Mouse (Mus musculus): Measurements from ENCODE around the gene 0610040J01Rik. TPM values are rescaled to one million over a fixed set of nuclear protein-coding genes. Genes with fewer than 3 reads are reported as not detected.

The 0610040J01Rik gene
- polyA plus RNA-seq, 1 experiment from 2014 or later, result 2.7 TPM

DNA sequence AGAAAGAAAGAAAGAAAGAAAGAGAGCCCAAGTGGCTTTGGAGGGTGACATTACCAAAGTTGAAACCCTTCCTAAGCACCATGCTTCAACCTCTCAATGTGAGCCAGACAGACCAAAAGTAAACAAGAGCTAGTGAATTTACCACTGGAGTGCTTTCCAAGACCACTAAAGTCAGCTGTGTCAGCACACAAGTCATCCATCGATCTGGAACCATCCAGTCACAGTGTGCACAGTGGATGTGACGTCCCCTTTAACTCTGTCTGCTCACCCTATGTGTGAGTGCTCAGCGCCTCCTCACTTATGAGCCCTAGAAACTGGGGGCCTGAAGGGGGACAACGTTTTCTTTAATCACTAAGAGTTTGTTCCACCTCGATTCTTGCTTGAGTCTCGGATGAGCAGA, 7.4 kb downstream of the 0610040J01Rik start:
- H3K27me3 ChIP-seq (replicated peaks), result no peaks in the 10 kb centered on the region
- H3K4me3 ChIP-seq, result no peak overlapping the region
- no peaks in the 10 kb centered on the region for H3K4me1 ChIP-seq
- ATAC-seq (replicated peaks), result no peak
- no peak overlapping the region for H3K27ac ChIP-seq
- H3K9ac ChIP-seq, result no peak overlapping the region
- H3K9me3 ChIP-seq, result no peaks in the 10 kb centered on the region
- no peaks in the 10 kb centered on the region for H3K36me3 ChIP-seq (replicated peaks)
- H3K4me2 ChIP-seq, result no peak overlapping the region
- 82% methylated on average over 6 of the region's 6 CpGs for WGBS

DNA sequence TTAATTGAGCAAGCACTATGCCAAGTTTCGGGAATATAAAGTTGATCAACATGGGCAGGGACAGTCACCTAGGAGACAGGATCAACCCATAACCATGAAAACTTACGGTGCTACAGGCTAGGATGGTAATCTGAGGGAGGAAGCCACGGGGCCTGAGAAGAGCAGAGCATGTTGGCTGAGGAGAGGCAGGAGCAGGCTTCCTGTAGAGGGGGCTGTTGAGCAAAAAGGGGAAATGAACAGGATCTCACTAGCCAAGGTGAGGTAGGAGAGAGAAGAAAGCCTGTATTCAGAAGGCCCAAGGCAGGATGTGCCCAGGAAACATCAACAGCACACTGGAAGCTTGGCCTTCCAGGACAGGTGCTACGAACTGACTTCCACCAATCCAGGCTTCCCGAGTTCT, 9.0 kb downstream of the 0610040J01Rik start:
- no peak overlapping the region for H3K4me2 ChIP-seq
- H3K9ac ChIP-seq, result no peak overlapping the region
- no peak overlapping the region for H3K27ac ChIP-seq
- no peaks in the 10 kb centered on the region for H3K9me3 ChIP-seq
- no peaks in the 10 kb centered on the region for H3K27me3 ChIP-seq (replicated peaks)
- no peak for ATAC-seq (replicated peaks)
- H3K4me1 ChIP-seq, result no peaks in the 10 kb centered on the region
- H3K36me3 ChIP-seq (replicated peaks), result no peaks in the 10 kb centered on the region
- WGBS, result 90% methylated on average over 5 of the region's 5 CpGs
- no peak overlapping the region for H3K4me3 ChIP-seq

DNA sequence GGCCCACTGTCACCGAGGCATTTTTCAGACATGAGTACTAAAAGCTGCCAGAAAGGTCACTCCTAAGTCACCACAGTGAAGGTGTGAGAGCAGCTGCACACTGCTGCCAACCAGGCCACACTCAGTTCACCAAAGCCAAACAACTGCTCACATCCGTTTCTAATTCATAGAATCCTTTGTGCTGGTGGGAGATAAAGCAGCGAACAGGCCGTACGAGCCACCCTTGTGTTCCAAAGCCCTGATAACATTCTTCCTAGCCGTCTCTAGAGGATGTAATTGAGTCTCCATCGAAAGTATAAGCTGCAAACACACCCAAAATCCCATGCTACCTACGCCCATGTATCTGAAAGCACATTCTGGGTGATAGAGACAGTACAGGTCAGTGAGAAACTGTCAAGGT, 9.7 kb downstream of the 0610040J01Rik start:
- no peaks in the 10 kb centered on the region for H3K36me3 ChIP-seq (replicated peaks)
- no peak overlapping the region for H3K9ac ChIP-seq
- H3K27ac ChIP-seq, result no peak overlapping the region
- no peak overlapping the region for H3K4me3 ChIP-seq
- WGBS, result 81% methylated on average over 8 of the region's 8 CpGs
- no peak overlapping the region for H3K4me2 ChIP-seq
- no peak for ATAC-seq (replicated peaks)
- no peaks in the 10 kb centered on the region for H3K27me3 ChIP-seq (replicated peaks)
- no peaks in the 10 kb centered on the region for H3K4me1 ChIP-seq
- no peaks in the 10 kb centered on the region for H3K9me3 ChIP-seq

DNA sequence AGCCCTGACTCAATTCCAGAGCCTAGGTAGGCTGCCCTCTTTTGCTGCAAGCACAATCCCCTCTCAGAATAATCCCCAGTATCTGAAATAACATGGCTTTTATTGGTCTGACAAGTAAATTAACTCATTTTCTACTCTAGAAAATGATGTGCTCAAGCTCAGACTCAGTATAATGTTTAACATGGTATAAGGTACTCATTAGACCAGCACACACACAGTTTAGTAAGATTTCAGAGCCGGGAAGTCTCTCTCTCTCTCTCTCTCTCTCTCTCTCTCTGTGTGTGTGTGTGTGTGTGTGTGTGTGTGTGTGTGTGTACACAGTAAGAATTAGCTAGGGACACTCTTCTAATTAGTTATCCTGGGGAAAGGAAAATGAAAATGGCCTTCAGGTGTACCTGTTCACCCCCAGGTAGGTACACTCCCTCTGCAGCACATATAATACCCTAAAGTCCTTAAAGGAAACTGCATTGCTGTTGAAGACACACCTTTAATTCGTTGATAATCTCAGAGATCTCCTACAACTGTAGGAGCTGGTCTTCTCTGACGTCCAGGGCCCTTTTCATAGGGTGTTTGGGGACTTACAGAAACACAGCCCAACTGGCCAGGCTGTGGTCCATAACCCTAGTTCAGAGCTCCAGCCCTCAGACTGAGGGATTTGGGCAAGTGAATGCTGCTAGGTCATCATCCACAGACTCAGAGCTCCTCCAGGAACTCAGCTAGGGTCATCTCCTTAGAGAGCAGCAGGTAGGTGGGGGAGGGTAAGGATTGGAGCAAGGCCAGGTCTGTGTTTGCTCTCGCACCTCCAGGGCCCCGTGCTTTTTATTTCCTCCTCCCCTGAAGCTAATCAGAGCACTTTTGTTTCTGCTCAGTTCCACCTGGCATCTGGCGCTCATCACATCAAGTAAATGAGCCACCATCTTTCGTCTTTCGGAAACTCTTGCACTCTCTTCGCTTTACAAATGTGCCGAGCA, 11.5 kb downstream of the 0610040J01Rik start:
- no peak overlapping the region for H3K27ac ChIP-seq
- 83% methylated on average over 10 of the region's 10 CpGs for WGBS
- no peaks in the 10 kb centered on the region for H3K27me3 ChIP-seq (replicated peaks)
- no peaks in the 10 kb centered on the region for H3K36me3 ChIP-seq (replicated peaks)
- no peak overlapping the region for H3K4me3 ChIP-seq
- H3K9me3 ChIP-seq, result no peaks in the 10 kb centered on the region
- H3K4me2 ChIP-seq, result no peak overlapping the region
- no peaks in the 10 kb centered on the region for H3K4me1 ChIP-seq
- no peak for ATAC-seq (replicated peaks)
- no peak overlapping the region for H3K9ac ChIP-seq

DNA sequence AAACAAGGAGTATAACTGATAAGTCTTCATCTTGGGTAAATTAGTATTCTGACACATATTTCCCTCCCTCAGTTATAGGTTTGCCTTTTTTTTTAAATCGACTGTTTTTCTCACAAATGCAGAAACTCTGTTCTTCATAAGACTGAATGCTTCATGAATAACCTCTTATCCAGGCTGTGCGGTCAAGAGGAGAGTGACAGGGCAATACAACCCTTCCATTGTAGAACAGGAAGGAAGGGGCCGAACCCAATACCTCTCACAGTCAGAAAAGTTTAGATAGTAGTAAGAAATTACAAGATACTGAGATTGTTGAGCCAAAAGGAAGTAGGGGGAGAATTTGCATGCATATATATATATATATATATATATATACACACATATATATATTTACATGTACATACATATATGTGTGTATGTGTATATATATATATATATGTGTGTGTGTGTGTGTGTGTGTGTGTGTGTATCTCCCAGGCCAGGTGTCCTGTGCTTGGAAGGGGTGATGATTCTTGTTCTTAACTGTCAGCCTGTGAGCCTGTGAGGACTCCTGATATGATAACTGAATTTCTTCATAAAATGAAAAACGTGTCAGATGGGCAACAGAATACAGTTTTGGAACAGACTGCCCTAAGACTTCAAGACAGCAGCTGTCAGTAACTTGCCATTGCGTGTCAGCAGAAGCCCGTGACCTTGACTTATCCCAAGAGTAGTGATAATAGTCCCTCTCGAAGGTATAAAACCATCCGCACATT, 12.6 kb downstream of the 0610040J01Rik start:
- Histone ChIP-seq H3K4me3 (no peak overlapping the region), H3K4me1 (no peaks in the 10 kb centered on the region), H3K36me3 (replicated peaks) (no peaks in the 10 kb centered on the region), H3K9me3 (no peaks in the 10 kb centered on the region), H3K27ac (no peak overlapping the region), H3K9ac (no peak overlapping the region), H3K4me2 (no peak overlapping the region), H3K27me3 (replicated peaks) (no peaks in the 10 kb centered on the region)
- ATAC-seq (replicated peaks), result no peak
- 85% methylated on average over 8 of the region's 8 CpGs for WGBS

DNA sequence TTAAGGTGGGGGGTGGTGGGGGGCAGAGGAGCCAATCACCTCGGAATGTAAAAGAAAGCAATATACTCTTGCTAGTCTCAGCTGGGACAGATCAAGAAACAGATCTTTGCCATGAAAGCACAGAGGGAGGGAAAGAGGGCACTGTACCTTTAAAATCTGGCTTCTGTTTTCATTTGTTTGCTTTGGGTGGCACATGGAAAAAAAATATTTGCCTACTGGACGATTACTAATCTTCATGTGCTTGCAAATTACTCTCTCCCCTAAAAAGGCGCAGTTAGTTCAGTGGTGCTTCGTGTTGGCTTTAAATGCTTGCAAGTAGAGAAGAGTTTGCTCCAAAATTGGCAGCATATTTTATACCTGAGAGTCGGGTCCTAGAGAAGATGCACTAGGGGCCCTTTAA, 13.7 kb downstream of the 0610040J01Rik start:
- Histone ChIP-seq H3K27ac (no peak overlapping the region), H3K36me3 (replicated peaks) (no peaks in the 10 kb centered on the region), H3K4me1 (no peaks in the 10 kb centered on the region), H3K27me3 (replicated peaks) (no peaks in the 10 kb centered on the region), H3K9ac (no peak overlapping the region), H3K4me2 (no peak overlapping the region), H3K9me3 (no peaks in the 10 kb centered on the region), H3K4me3 (no peak overlapping the region)
- no peak for ATAC-seq (replicated peaks)
- 83% methylated on average over 5 of the region's 5 CpGs for WGBS

DNA sequence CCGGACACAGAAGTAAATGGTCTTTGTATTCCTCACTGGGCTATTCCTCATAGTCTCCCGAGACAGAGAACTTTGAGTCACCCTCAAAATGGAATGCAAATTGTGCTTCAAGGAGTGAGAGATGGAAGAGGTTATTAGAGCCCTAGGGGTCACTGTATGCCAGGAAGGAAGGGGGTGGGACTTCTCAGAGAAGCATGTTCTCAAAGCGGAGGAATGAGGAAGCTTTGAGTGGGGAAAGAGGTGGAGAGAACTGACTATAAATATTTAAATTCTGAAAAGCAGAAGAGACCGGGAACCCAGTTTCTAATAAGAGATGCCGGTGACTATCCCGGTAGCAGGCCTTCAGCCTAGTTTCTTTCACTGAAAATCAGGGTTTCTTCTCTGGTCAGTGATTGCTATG, 14.8 kb downstream of the 0610040J01Rik start:
- Histone ChIP-seq H3K27ac (no peak overlapping the region), H3K4me2 (no peak overlapping the region), H3K4me3 (no peak overlapping the region), H3K4me1 (no peaks in the 10 kb centered on the region), H3K9ac (no peak overlapping the region), H3K36me3 (replicated peaks) (no peaks in the 10 kb centered on the region), H3K9me3 (no peaks in the 10 kb centered on the region), H3K27me3 (replicated peaks) (no peaks in the 10 kb centered on the region)
- WGBS, result 83% methylated on average over 6 of the region's 6 CpGs
- no peak for ATAC-seq (replicated peaks)

DNA sequence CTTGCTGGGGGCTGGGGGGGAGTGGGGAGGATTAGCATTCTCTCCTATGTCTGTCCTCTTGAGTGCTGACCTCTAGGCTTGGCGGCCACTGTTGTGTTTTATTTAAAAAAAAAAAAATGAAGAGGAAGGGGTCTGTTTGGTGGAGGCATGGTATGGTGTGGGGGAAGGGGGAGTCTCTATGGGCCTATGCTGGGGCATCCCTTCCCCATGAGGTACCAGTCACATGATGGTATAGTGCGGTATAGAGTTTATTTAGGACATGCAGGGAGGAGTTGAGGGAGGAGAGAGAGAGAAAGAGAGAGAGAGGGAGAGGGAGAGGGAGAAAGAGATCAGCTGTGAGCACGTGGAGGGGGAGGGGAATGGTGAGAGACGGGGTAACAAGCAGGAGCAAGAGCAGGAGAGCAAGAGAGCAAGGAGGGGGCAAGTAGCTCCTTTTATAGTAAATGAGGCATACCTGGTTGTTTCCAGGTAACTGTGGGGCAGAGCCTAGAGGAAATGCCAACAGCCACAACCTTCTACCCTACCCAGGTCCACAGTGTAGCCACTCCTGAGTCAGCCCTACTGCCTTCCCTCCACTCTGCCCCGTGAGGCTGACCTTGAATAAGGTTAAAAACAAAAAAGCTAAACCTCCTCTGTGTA, 15.4 kb downstream of the 0610040J01Rik start:
- no peak overlapping the region for H3K4me3 ChIP-seq
- H3K27me3 ChIP-seq (replicated peaks), result no peaks in the 10 kb centered on the region
- no peaks in the 10 kb centered on the region for H3K4me1 ChIP-seq
- no peak overlapping the region for H3K4me2 ChIP-seq
- H3K36me3 ChIP-seq (replicated peaks), result no peaks in the 10 kb centered on the region
- no peaks in the 10 kb centered on the region for H3K9me3 ChIP-seq
- H3K27ac ChIP-seq, result no peak overlapping the region
- no peak for ATAC-seq (replicated peaks)
- no peak overlapping the region for H3K9ac ChIP-seq
- WGBS, result 54% methylated on average over 5 of the region's 5 CpGs

DNA sequence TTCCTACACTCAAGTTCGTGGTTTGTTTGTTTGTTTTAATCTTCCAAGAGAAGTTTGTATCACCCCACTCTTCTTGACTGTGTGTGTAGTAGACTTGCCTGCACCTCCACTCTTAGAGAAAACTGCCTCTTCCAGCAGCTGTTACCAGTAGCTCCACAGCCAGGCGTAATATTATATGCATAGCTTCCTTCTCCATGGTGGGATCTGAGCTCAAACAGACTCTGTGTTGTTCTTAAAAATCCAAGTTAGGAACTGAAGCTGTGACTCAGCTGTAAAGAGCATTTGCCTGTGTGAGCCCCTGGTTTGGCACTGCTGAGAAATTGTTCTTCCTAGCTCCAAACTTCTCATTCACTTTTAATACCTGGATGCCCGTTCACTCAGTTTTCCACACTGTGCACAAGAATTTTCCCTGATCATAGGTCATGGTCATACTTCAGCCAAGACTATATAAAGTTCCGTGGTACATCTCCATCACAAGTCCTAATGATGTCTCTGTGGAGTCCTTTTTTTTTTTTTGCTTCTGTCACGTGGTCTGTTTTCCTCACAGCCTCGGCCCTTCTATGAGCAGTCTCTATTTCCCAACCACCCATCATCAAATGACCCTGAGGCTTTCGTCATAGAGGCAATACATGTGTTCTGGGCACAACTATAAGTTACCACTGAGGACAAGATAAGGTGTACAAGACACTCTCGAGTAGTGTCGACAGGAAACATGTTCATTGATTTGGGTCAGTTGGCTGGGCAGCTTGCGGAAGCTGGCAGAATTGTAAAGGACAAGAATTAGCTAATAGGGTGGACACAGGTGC, 16.4 kb downstream of the 0610040J01Rik start:
- Histone ChIP-seq H3K4me3 (no peak overlapping the region), H3K36me3 (replicated peaks) (no peaks in the 10 kb centered on the region), H3K27me3 (replicated peaks) (no peaks in the 10 kb centered on the region), H3K9ac (no peak overlapping the region), H3K27ac (no peak overlapping the region), H3K9me3 (no peaks in the 10 kb centered on the region), H3K4me2 (no peak overlapping the region), H3K4me1 (no peaks in the 10 kb centered on the region)
- ATAC-seq (replicated peaks), result no peak
- WGBS, result 85% methylated on average over 10 of the region's 10 CpGs

DNA sequence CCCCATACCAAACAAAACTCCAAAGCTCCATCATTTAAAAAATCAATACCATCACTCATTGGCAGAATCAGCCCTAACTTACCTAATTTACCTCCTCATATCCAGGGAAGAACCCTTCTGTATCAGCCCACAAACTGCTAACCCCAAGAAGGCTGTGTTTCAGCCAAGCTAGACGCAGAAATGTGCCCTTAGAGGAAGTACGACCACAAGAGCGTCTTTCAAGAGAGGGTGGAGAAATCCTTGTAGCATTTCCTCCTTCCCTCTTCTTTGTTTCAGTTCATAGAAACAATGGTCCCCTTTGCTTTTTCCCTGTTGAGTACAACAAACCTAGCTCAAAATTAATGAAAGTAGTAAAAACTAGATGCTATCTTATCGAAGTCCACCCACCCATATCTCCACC, 18.9 kb downstream of the 0610040J01Rik start:
- no peak overlapping the region for H3K4me2 ChIP-seq
- WGBS, result 92% methylated on average over 4 of the region's 4 CpGs
- no peak for ATAC-seq (replicated peaks)
- H3K4me1 ChIP-seq, result no peaks in the 10 kb centered on the region
- no peak overlapping the region for H3K4me3 ChIP-seq
- no peaks in the 10 kb centered on the region for H3K36me3 ChIP-seq (replicated peaks)
- no peaks in the 10 kb centered on the region for H3K9me3 ChIP-seq
- H3K27me3 ChIP-seq (replicated peaks), result no peaks in the 10 kb centered on the region
- no peak overlapping the region for H3K27ac ChIP-seq
- no peak overlapping the region for H3K9ac ChIP-seq

DNA sequence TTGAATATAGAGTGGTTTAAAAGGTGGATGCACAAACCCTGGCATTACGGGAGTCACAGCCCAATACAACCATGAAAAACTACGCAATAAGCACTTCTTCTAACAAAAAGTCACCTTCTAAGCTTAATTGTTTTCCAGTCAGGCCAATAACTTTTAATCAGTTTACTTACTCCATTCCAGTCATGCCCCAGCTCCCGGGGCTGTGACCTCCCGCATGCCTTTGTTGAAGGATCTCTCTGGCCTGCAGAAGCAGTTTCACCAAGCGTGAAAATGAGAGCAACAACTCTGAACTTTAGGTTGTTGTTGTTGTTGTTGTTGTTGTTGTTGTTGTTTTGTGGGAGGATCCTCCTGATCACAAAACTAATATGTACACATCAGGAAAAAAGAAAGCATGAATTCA, 21.8 kb downstream of the 0610040J01Rik start:
- no peak overlapping the region for H3K4me2 ChIP-seq
- H3K27ac ChIP-seq, result no peak overlapping the region
- no peaks in the 10 kb centered on the region for H3K27me3 ChIP-seq (replicated peaks)
- no peaks in the 10 kb centered on the region for H3K4me1 ChIP-seq
- H3K4me3 ChIP-seq, result no peak overlapping the region
- H3K9me3 ChIP-seq, result no peaks in the 10 kb centered on the region
- H3K36me3 ChIP-seq (replicated peaks), result no peaks in the 10 kb centered on the region
- H3K9ac ChIP-seq, result no peak overlapping the region
- WGBS, result 29% methylated on average over 5 of the region's 5 CpGs
- ATAC-seq (replicated peaks), result no peak

DNA sequence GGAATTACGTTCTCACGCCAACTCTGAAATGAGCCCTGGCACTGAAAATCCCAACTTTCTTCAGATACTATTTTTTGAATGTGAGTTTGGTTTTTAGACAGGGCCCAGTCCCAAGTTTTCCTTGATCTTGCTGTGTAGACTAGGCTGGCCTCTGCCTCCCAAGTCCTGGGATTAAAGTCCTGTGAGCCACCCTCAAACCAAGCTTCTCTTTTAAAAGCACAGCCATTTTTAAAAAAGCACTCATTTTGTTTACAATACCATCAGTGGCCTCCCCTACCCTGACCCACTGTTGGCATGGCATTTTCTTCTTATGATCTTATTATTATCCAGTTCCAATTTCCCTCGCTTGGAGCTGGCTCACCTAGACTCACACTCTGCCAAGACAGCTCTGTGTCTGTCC, 22.3 kb downstream of the 0610040J01Rik start:
- no peak overlapping the region for H3K27ac ChIP-seq
- 59% methylated on average over 3 of the region's 3 CpGs for WGBS
- H3K36me3 ChIP-seq (replicated peaks), result no peaks in the 10 kb centered on the region
- H3K4me1 ChIP-seq, result no peaks in the 10 kb centered on the region
- H3K27me3 ChIP-seq (replicated peaks), result no peaks in the 10 kb centered on the region
- ATAC-seq (replicated peaks), result no peak
- H3K4me2 ChIP-seq, result no peak overlapping the region
- H3K9ac ChIP-seq, result no peak overlapping the region
- H3K4me3 ChIP-seq, result no peak overlapping the region
- no peaks in the 10 kb centered on the region for H3K9me3 ChIP-seq

Measured in midbrain, embryonic 15.5 days (tissue).